Mouse (Mus musculus) spleen, adult 18-20 months (tissue): Measurements from ENCODE around the gene Ctu2.

Experiments used
- DNase-seq, 2 experiments: peaks; one replicate each; pipeline ENCODE4 v3.0.0; 2022; ENCODE audit warnings: mixed read lengths in 2 of 2

The Ctu2 gene

GRCm38 (mm10) chr8:122451161-122451703 is 24.7 kb upstream of the Ctu2 start:
- DNase-seq: no peak

GRCm38 (mm10) chr8:122452154-122452553 is 23.8 kb upstream of the Ctu2 start:
- DNase-seq: no peak

GRCm38 (mm10) chr8:122454409-122454808 is 21.5 kb upstream of the Ctu2 start:
- DNase-seq: no peak

GRCm38 (mm10) chr8:122457171-122457570 is 18.8 kb upstream of the Ctu2 start:
- DNase-seq: no peak

GRCm38 (mm10) chr8:122459218-122459900 is 16.6 kb upstream of the Ctu2 start:
- DNase-seq: peak in 1 of 2 experiments; percentile 60

GRCm38 (mm10) chr8:122459990-122460389 is 16.0 kb upstream of the Ctu2 start:
- DNase-seq: no peak

GRCm38 (mm10) chr8:122460524-122461472 is 15.1 kb upstream of the Ctu2 start, which contains the start of gene Snai3:
Snai3 (minus strand) TSS chr8:122460733.
- DNase-seq: peak; percentile 50 to 64

- DNase-seq: no peak
These were observed 14.3 kb upstream of the Ctu2 start for GRCm38 (mm10) chr8:122461473-122462148.

GRCm38 (mm10) chr8:122462510-122462909 is 13.4 kb upstream of the Ctu2 start:
- no peak for DNase-seq

GRCm38 (mm10) chr8:122463651-122464640 is 12.0 kb upstream of the Ctu2 start:
- no peak for DNase-seq

- DNase-seq: no peak
These were observed 11.0 kb upstream of the Ctu2 start for GRCm38 (mm10) chr8:122464985-122465384.

- DNase-seq: no peak
These were observed 8.1 kb upstream of the Ctu2 start for GRCm38 (mm10) chr8:122467816-122468215.

GRCm38 (mm10) chr8:122469407-122469806 is 6.5 kb upstream of the Ctu2 start:
- no peak for DNase-seq

- DNase-seq: no peak
These were observed 6.0 kb upstream of the Ctu2 start for GRCm38 (mm10) chr8:122469965-122470364.

- no peak for DNase-seq
These were observed 5.3 kb upstream of the Ctu2 start for GRCm38 (mm10) chr8:122470691-122471090.

GRCm38 (mm10) chr8:122473911-122474421 is 2.0 kb upstream of the Ctu2 start:
- peak; percentile 22 to 23 for DNase-seq

- peak in 1 of 2 experiments; percentile 24 for DNase-seq
These were observed 887 bp upstream of the Ctu2 start for GRCm38 (mm10) chr8:122474951-122475560.

GRCm38 (mm10) chr8:122482448-122482847 is 6.5 kb downstream of the Ctu2 start:
- DNase-seq: no peak

- no peak for DNase-seq
These were observed 7.9 kb downstream of the Ctu2 start for GRCm38 (mm10) chr8:122483877-122484276.

GRCm38 (mm10) chr8:122484831-122485230 is 8.9 kb downstream of the Ctu2 start:
- no peak for DNase-seq

GRCm38 (mm10) chr8:122488387-122488786 is 12.4 kb downstream of the Ctu2 start:
- DNase-seq: no peak
